Mouse (Mus musculus) large intestine, adult 2 months (tissue): ENCODE measurements around the gene Srsf7. TPM values are rescaled to one million over a fixed set of nuclear protein-coding genes. Genes with fewer than 3 reads are reported as not detected.
"Not testable (repeated sequence)": the region's sequence is repeated elsewhere in the genome, so short reads cannot be mapped to it uniquely, and the experiment has no call there.

Experiments
- DNase-seq: peaks from one replicate; pipeline ENCODE4 v3.0.0-alpha.2; 2012; ENCODE audit warnings: low read depth, low spot score
- WGBS: fragments of 180-500 bp; shearing (Covaris S2); methylation state at CpG from one replicate; pipeline ENCODE4 v1.1.7; 2018; 5-methylcytosine and 5-hydroxymethylcytosine counted together
- polyA plus RNA-seq: library from polyadenylated mRNA; depleted of rRNA; stranded (reverse); fragments of >200 nt; gene quantifications from 2 replicates; pipeline ENCODE4 v1.2.3, GENCODE M21; 2012

The Srsf7 gene
- polyA plus RNA-seq, 1 experiment, result 56.5 TPM

- whole genome bisulfite sequencing, result under 1% methylated on average over 36 of the region's 36 CpGs
- no peak for DNase-seq
These were observed 821 bp downstream of the Srsf7 start for GRCm38 (mm10) chr17:80206301-80206670.

DNA sequence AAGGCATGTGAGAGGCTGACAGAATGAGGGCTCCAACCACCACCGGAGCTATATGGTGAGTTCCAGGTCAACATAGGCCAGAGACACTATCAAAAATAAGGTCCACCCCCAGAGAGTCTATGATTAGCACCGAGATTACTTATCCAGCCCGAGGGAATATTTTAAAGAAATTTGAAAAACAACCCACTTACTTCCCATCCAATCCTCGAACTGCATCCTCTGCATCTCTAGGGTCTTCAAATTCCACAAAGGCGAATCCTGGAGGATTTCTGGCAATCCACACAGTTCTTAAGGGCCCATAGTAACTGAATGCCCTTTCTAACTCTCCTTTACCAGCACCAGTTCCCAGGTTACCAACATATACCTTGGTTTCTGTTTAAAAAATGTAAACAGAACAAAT is 1.4 kb downstream of the Srsf7 start:
- no peak for DNase-seq
- 2% methylated on average over 5 of the region's 5 CpGs for WGBS

DNA sequence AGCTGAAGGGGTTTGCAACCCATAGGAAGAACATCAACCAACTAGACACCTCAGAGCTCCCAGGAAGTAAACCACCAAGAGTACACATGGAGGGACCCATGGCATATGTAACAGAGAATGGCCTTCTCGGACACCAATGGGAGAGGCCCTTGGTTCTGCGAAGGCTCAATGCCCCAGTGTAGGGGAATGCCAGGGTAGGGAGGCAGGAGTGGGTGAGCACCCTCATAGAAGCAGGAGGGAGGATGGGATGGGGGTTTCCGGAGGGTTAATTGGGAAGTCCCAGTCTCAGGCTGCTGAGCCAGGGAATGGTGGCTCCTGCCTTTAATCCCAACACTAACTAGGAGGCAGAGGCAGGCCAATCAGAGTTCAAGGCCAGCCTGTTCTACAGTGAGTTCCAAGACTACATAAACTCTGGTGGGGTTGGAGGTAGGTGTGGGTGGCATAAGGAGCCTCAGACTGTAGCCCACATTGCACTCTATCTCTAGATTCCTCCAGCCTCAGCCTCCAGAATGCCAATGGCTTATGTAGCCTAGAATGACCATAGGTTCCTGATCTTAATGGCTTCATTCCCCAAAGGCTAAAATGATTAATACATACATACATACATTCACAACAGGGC is 7.8 kb downstream of the Srsf7 start:
- no peak for DNase-seq
- 94% methylated on average over 3 of the region's 3 CpGs for WGBS

GRCm38 (mm10) chr17:80193075-80193474 is 14.0 kb downstream of the Srsf7 start:
- WGBS, result 55% methylated on average over 5 of the region's 5 CpGs
- DNase-seq, result no peak

GRCm38 (mm10) chr17:80183615-80184014 is 23.5 kb downstream of the Srsf7 start:
- DNase-seq, result no peak
- 84% methylated on average over 10 of the region's 10 CpGs for WGBS

GRCm38 (mm10) chr17:80180468-80180867 is 26.6 kb downstream of the Srsf7 start:
- DNase-seq, result no peak

DNA sequence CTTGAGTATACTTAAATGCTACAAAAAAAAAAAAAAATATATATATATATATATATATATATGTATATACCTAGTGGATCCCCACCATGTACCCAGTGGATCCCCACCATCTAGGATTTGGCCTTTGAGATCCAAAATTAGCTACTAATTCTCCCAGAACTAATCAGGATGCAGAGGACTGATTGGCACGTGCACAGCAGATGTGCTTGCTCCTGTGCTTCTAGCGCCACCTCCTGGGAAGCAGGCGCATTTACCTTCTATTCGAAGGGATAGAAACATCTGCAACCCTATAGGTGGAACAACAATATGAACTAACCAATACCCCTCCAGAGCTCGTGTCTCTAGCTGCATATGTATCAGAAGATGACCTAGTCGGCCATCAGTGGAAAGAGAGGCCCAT is 27.1 kb downstream of the Srsf7 start:
- under 1% methylated on average over 6 of the region's 6 CpGs for WGBS
- peak; percentile 36 for DNase-seq

DNA sequence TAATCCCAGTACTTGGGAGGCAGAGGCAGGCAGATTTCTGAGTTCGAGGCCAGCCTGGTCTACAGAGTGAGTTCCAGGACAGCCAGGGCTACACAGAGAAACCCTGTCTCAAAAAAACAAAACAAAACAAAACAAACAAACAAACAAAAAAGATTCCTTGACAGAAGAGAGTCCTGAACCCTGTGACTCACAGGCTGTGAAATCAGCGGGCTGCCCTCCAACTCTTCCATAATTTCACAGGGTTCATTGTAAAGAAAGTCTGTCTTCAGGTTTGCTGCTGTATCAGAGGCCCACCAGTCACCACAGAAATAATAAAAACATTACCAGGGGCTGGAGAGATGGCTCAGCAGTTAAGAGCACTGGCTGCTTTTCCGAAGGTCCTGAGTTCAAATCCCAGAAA is 28.3 kb downstream of the Srsf7 start:
- WGBS, result 96% methylated on average over 3 of the region's 3 CpGs
- DNase-seq, result not testable (repeated sequence)

- WGBS, result 90% methylated on average over 3 of the region's 3 CpGs
- DNase-seq, result no peak
These were observed 31.1 kb downstream of the Srsf7 start for GRCm38 (mm10) chr17:80175966-80176365.

DNA sequence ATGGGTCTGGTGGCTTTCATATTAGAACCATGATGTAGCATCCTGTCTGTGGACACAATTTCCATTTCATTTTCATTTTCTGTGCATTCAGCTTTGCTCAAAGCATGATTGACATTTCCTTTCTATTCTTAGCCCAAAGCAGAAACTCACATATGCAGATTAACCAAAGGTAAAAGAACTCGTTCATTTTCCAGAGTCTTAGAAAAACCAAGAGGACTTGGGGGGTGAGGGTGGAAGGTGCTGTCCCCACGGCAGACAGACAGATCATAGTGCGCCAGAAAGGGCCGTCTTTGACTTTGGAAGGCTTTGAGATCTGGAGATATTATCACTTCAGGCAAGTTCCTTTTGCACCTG is 31.7 kb downstream of the Srsf7 start:
- DNase-seq, result no peak
- WGBS, result 82% methylated on average over 4 of the region's 4 CpGs

- DNase-seq, result no peak
- WGBS, result 72% methylated on average over 19 of the region's 19 CpGs
These were observed 32.3 kb downstream of the Srsf7 start for GRCm38 (mm10) chr17:80174699-80175385.

GRCm38 (mm10) chr17:80174146-80174545 is 33.0 kb downstream of the Srsf7 start:
- DNase-seq, result no peak
- 78% methylated on average over 3 of the region's 3 CpGs for WGBS

DNA sequence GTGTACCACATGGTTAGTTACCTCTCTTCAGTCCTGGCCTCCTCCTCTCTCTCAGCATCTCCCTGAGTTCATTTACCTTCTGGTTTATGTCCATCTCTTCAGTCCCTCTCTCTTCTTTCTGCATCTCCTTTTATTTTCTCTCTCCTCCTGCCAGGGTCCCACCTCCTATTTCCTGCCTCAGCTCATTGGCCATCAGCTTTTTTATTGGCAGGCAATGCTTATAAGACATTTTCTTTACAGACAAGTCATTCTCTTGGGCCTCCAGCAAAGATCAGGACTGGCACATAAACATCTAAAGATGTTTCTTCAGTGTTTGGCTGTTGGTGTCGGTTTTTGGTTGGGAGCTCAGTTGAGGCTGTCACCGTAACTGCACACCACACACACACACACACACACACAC is 33.4 kb downstream of the Srsf7 start:
- 79% methylated on average over 2 of the region's 2 CpGs for WGBS
- no peak for DNase-seq

GRCm38 (mm10) chr17:80172761-80173160 is 34.3 kb downstream of the Srsf7 start:
- no peak for DNase-seq
- 82% methylated on average over 5 of the region's 5 CpGs for WGBS

DNA sequence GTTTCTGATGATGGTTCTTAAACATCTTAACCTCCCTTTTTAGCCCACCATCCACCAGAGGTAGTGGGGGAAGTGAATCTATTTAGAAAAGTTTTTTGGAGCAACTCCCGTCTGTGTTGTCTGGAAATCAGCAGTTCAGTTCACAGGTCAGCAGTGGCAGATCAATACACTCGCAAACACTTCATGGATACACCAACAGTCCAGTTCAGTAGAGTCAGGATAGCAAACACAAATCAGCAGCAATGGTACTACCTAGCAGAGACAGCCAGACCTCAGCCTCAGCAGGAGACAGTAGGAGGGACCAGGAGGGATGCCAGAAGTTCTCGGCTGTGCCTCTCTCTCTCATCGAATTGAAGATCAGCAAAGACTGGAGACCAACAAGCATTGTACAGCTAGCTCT is 35.2 kb downstream of the Srsf7 start:
- no peak for DNase-seq
- WGBS, result 91% methylated on average over 4 of the region's 4 CpGs

- WGBS, result 84% methylated on average over 7 of the region's 7 CpGs
- DNase-seq, result no peak
These were observed 36.2 kb downstream of the Srsf7 start for GRCm38 (mm10) chr17:80170951-80171350.

- no peak for DNase-seq
- 96% methylated on average over 6 of the region's 6 CpGs for WGBS
These were observed 37.3 kb downstream of the Srsf7 start for GRCm38 (mm10) chr17:80169792-80170191.

DNA sequence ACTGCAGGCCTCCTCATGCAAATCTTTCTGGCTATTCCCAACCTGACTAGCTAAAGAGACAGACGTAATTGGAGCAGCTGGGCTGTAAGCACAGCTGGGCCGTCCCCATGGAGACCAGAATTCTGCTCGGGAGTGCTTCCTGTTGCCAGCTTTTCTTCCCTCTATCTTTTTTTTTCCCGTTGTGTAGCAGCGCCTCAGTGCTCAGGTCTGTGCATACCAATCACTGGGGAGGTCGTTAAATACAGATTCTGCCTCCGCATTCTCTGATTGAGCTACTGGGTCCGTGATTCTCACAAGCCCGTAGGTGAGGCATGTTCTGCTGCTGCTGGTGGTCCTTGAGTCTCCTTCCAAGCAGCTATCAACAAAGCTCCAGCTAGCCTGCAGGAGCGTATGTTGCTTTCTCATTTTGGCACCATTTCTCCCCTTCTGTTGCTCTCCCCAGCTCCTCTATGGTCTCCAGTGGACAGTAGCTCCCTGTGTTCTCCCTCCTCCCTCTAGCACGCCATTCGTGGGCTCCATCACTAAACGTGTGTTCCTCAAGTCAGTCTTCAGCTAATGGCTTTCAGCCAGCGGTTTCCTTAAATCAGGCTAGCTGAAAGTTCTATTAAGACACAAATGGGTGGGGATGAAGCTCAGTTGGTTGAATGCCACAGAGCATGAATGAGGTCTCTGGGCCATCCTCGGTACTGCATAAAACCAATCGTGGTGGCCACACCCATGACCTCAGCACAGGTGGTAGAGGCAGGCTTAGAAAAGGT is 38.5 kb downstream of the Srsf7 start:
- DNase-seq, result no peak
- WGBS, result 44% methylated on average over 16 of the region's 16 CpGs

DNA sequence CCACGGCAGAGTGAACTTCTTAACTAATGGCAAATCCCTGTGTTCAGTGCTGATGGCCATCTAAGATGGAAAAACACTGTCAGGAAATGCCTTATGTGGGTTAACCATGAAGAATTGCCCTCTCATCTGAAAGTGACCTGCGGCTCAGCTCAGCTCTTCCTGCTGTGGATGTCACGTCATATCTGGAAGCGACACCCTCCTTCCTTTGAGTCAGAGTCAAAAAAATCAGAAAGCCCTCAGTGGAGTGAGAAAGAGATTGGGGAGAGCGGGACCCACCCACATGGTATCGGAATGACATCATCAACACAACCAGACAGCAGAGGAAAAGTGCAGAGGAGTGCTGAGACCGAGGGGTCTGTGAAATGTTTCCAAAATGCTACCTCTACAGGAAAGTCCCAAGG is 39.3 kb downstream of the Srsf7 start:
- WGBS, result 64% methylated on average over 7 of the region's 7 CpGs
- no peak for DNase-seq

GRCm38 (mm10) chr17:80167436-80167835 is 39.7 kb downstream of the Srsf7 start:
- 82% methylated on average over 4 of the region's 4 CpGs for WGBS
- DNase-seq, result no peak

DNA sequence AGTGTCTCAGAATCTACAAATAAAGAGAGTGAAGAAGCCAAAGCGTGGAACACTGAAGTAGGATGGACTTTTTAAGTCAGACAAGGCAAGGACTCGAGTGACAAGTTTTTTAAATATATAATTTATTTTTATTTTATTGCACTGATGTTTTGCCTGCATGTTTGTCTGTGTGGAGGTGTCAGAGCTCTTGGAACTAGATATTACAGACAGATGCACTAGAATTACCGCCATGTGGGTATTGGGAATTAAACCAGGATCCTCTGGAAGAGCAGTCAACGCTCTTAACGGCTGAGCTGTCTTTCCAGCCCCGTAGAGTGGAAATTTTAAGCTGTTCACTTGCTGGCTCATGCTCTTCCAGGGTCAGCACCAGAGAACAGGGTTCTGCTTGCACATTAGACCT is 40.8 kb downstream of the Srsf7 start:
- 80% methylated on average over 6 of the region's 6 CpGs for WGBS
- DNase-seq, result no peak
